Mouse (Mus musculus): ENCODE measurements around the gene Clec2d.

Clec2d gene

DNA sequence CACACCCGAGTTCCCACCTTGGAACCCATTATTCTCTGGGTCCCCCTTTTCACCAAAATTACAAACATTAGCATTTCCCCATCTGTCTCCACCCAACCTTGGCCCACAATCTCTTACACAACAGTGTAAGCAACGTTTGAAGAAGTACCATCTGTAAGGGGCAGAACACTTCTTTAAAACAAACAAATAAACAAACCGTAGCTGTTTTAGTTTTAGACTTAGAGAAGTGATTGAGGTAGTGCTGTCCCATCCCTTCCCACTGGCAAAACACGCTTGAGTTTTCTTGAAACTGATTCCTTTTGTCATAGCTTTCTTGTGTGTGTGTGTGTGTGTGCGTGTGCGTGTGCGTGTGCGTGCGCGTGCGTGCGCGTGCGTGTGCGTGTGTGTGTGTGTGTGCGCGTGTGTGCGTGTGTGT is 53.5 kb downstream of the Clec2d start:
- H3K4me1 ChIP-seq (replicated peaks; ENCODE audit: low read depth, low read length) = peaks cover 47% of the 10 kb centered on the region
- no peak overlapping the region for H3K4me3 ChIP-seq (replicated peaks; ENCODE audit: low read length)
- no peaks in the 10 kb centered on the region for H3K36me3 ChIP-seq (ENCODE audit: insufficient read depth, low read length)
- no peaks in the 10 kb centered on the region for H3K27me3 ChIP-seq (ENCODE audit: insufficient read depth, low read length)
- no peaks in the 10 kb centered on the region for H3K9me3 ChIP-seq (ENCODE audit: low read length)
- TF ChIP-seq CTCF (conservative IDR thresholded peaks at IDR 0.05; ENCODE audit: low read length) = no peak
- TF ChIP-seq POU5F1 (IDR thresholded peaks at IDR 0.05; ENCODE audit: borderline replicate concordance, low read length) = no peak
- TF ChIP-seq NANOG (IDR thresholded peaks at IDR 0.05; ENCODE audit: borderline replicate concordance, low read length) = no peak

DNA sequence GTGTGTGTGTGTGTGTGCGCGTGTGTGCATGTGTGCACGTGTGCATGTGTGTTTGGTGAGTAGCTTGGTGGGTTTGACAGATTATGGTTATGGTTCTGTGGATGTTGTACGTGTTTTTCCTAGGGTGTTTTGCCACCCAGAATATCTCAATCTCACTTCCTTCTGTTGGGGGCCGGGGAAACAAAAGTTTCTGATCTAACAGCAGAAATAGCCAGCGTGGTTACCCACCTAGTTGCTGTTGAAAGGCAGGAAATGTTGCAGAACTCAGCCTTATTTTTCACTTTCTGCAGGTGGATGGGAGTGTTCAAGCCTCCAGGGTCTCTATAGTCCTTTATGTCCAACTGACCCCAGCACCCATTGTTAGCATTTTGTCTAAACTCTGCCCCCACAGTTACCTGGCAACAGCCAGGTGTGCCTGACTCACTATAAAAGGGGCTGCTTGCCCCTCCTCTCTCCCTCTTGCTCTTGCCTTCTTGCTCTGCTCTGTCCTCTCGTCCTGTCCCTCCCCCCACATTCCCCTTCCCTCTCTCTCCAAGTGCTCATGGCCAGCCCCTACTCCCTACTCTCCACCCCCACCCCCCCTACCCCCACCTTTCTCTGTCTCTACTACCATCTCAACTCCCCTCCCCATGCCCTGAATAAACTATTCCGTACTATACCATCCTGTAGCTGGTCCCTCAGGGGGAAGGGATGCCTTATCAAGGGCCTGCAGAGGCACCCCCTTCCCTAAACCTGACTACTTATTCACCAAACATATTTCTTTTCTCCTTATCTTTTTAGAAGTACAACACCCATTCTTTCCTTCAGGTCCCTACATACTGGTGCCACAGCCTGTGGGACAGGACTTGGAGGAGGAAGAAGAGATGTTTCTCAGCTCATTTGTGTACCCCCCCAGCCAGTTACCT is 54.3 kb downstream of the Clec2d start:
- H3K4me1 ChIP-seq (replicated peaks; ENCODE audit: low read depth, low read length) = peaks cover 47% of the 10 kb centered on the region
- H3K9me3 ChIP-seq (ENCODE audit: low read length) = no peaks in the 10 kb centered on the region
- H3K27me3 ChIP-seq (ENCODE audit: insufficient read depth, low read length) = no peaks in the 10 kb centered on the region
- no peak for TF ChIP-seq CTCF (conservative IDR thresholded peaks at IDR 0.05; ENCODE audit: low read length)
- no peak for TF ChIP-seq POU5F1 (IDR thresholded peaks at IDR 0.05; ENCODE audit: borderline replicate concordance, low read length)
- TF ChIP-seq NANOG (IDR thresholded peaks at IDR 0.05; ENCODE audit: borderline replicate concordance, low read length) = no peak
- no peak overlapping the region for H3K4me3 ChIP-seq (replicated peaks; ENCODE audit: low read length)
- no peaks in the 10 kb centered on the region for H3K36me3 ChIP-seq (ENCODE audit: insufficient read depth, low read length)

DNA sequence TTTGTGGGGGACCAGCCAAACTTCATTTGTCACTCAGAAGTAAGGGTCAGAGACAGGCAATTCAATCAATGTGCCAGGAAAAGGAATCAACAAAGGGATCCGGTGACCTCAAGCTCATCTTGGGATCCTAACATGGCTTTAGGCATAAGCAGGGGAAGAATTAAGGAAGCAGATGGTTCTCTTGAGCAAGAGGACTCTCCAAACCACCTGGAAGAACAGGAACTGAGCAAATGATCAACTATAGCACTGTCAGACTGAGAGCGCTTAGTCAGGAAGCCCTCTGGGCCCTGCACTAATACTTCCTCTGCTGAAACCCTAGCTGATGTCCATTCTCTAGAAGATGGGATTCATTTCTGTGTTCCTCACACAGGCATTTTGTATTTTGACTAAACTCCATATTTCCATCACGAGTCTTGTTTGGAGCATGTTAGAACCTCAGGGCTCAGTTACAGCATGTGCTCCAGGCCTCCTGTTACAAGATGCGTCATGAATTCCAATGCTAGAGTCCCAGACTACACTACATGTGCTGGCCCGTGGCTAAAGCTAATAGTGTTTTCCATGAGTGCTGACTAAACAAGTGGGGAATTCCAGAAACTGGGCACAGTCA is 55.5 kb downstream of the Clec2d start:
- Histone ChIP-seq H3K4me1 (replicated peaks; ENCODE audit: low read depth, low read length) (peaks cover 47% of the 10 kb centered on the region), H3K9me3 (ENCODE audit: low read length) (no peaks in the 10 kb centered on the region), H3K27me3 (ENCODE audit: insufficient read depth, low read length) (no peaks in the 10 kb centered on the region), H3K36me3 (ENCODE audit: insufficient read depth, low read length) (no peaks in the 10 kb centered on the region), H3K4me3 (replicated peaks; ENCODE audit: low read length) (no peak overlapping the region)
- TF ChIP-seq CTCF (conservative IDR thresholded peaks at IDR 0.05; ENCODE audit: low read length) = no peak
- TF ChIP-seq NANOG (IDR thresholded peaks at IDR 0.05; ENCODE audit: borderline replicate concordance, low read length) = no peak
- TF ChIP-seq POU5F1 (IDR thresholded peaks at IDR 0.05; ENCODE audit: borderline replicate concordance, low read length) = no peak
